ENCODE assay signal across 9 mouse cellular contexts in the genomic region with DNA sequence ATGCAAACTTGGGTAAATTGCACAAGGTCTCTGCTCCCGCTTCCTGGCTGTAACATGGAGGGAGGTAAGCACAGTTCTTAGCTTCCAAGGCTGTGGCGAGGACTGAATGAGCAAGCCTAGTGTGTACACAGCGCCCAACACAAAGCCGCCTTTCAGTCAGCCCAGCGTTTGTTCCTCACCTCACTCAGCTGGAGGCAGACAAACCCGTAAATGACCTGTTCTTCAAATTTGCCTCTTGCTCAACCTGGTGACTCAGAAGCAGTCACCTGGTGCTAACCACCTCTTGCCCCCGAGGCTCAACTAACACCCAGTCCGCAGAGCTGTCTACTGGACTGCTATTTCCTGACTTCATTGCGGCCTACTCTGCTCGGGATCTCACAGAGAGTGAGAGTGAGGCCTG. TPM values are rescaled to one million over a fixed set of nuclear protein-coding genes. Genes with fewer than 3 reads are reported as not detected.
DNase-seq lines count a peak whose midpoint lies in the region; ATAC-seq and TF ChIP-seq lines count a peak whose summit lies in the region.
"Had no signal": no experiment of that assay in that cellular context is flagged by ENCODE, and none has a peak within 500 bp of the region (broad histone marks: within the 10 kb centered on the region; RNA-seq: fewer than 3 reads in every experiment).

No protein-coding gene starts in this region.

- in situ Hi-C loops in Patski (cut with MboI; ENCODE audit: low pct_unique_long_range_greater_than_20kb) = no loop called here

- no peaks in the 10 kb centered on the region for H3K36me3 ChIP-seq in hindbrain, embryonic 12.5 days
- H3K36me3 ChIP-seq in lung, embryonic 15.5 days = no peaks in the 10 kb centered on the region

- peak; percentile 50 for DNase-seq in cerebellum, adult 9-11 months
- DNase-seq in cerebellum, postnatal 14 days = no peak
- DNase-seq in Patski (ENCODE audit: low read depth, low spot score) = no peak
- no peak for DNase-seq in layer of hippocampus, adult 9-10 months (ENCODE audit: low spot score)
- DNase-seq in spleen, postnatal 14 days (ENCODE audit: low spot score in 2 of 2) = no peak
- no peak for DNase-seq in cerebellum, postnatal 25 days
- DNase-seq: layer of hippocampus, adult 9-11 months had no signal

- H3K9ac ChIP-seq in hindbrain, embryonic 12.5 days = peak overlapping the region; percentile 23; the same call in 1 of the 2 replicates
- no peak overlapping the region for H3K9ac ChIP-seq in lung, embryonic 15.5 days

- H3K4me2 ChIP-seq in hindbrain, embryonic 12.5 days (replicated peaks) = no peak overlapping the region
- H3K4me2 ChIP-seq in lung, embryonic 15.5 days = no peak overlapping the region

- no peaks in the 10 kb centered on the region for H3K9me3 ChIP-seq in hindbrain, embryonic 12.5 days (replicated peaks)
- H3K9me3 ChIP-seq in lung, embryonic 15.5 days = no peaks in the 10 kb centered on the region

- POLR2A ChIA-PET in Patski (lab: Charles Lee) = interaction anchor here (0.6 to 1.6 kb wide), 6 partner anchors 10 to 182 kb away, joined by 3 to 5 read pairs (median 4); a partner anchor contains a TSS

- CTCF ChIA-PET in Patski (lab: Charles Lee) = interaction anchor here (0.9 to 2.8 kb wide), 14 partner anchors 8 to 212 kb away, joined by 3 to 21 read pairs (median 4); a partner anchor contains a TSS

- peak; percentile 44 for ATAC-seq in Patski
- no peak for ATAC-seq in hindbrain, embryonic 12.5 days (ENCODE audit: low FRiP score)
- no peak for ATAC-seq in lung, embryonic 15.5 days (ENCODE audit: borderline replicate concordance, extremely low read depth, low FRiP score, low TSS enrichment)

- 52% methylated on average over 10 of the region's 10 CpGs for WGBS in hindbrain, embryonic 12.5 days
- WGBS in lung, embryonic 15.5 days = 48% methylated on average over 10 of the region's 10 CpGs

- H3K27ac ChIP-seq in hindbrain, embryonic 12.5 days = peak overlapping the region; percentile 52
- H3K27ac ChIP-seq in lung, embryonic 15.5 days = peak overlapping the region; percentile 80

- no peak for TF ChIP-seq CTCF in Patski (IDR thresholded peaks at IDR 0.05)

- H3K4me1 ChIP-seq in hindbrain, embryonic 12.5 days = peaks cover 48% of the 10 kb centered on the region
- peaks cover 41% of the 10 kb centered on the region for H3K4me1 ChIP-seq in lung, embryonic 15.5 days

- H3K4me3 ChIP-seq in hindbrain, embryonic 12.5 days = no peak overlapping the region
- no peak overlapping the region for H3K4me3 ChIP-seq in lung, embryonic 15.5 days

- H3K27me3 ChIP-seq in Patski = no peaks in the 10 kb centered on the region
- H3K27me3 ChIP-seq in hindbrain, embryonic 12.5 days = no peaks in the 10 kb centered on the region; the same call in 1 of the 2 replicates
- H3K27me3 ChIP-seq in lung, embryonic 15.5 days = no peaks in the 10 kb centered on the region

RNA-seq across cellular contexts. Expression of a gene that starts 10.1 kb away (rescaled TPM):
- polyA plus RNA-seq in Patski (2021) = 0.69 TPM
- polyA plus RNA-seq in hindbrain, embryonic 12.5 days (2016; fragmentation: Nextera tagmentation; extraction: Ambion mirVana) = 13.7 and 16.1 TPM in 2 replicates
- polyA plus RNA-seq in lung, embryonic 15.5 days (2015; fragmentation: Nextera tagmentation; extraction: Ambion mirVana) = 5.7 and 6.2 TPM in 2 replicates

RNA-seq across cellular contexts. Expression of a gene that starts 21.2 kb away (rescaled TPM):
- 0.08 TPM for polyA plus RNA-seq in Patski (2021)
- polyA plus RNA-seq in hindbrain, embryonic 12.5 days (2016; fragmentation: Nextera tagmentation; extraction: Ambion mirVana) = 1.2 and 2.0 TPM in 2 replicates
- polyA plus RNA-seq in lung, embryonic 15.5 days (2015; fragmentation: Nextera tagmentation; extraction: Ambion mirVana) = 0.04 TPM in 1 of 2 replicates, not detected in the other

RNA-seq across cellular contexts. Expression of a gene that starts 33.1 kb away (rescaled TPM):
- 0.04 TPM for polyA plus RNA-seq in Patski (2021)
- 0.53 and 0.83 TPM in 2 replicates for polyA plus RNA-seq in hindbrain, embryonic 12.5 days (2016; fragmentation: Nextera tagmentation; extraction: Ambion mirVana)
- 0.15 and 0.21 TPM in 2 replicates for polyA plus RNA-seq in lung, embryonic 15.5 days (2015; fragmentation: Nextera tagmentation; extraction: Ambion mirVana)

RNA-seq across cellular contexts. Expression of a gene that starts 46.5 kb away (rescaled TPM):
- polyA plus RNA-seq in Patski (2021) = 148 TPM
- polyA plus RNA-seq in hindbrain, embryonic 12.5 days (2016; fragmentation: Nextera tagmentation; extraction: Ambion mirVana) = 147 and 159 TPM in 2 replicates
- polyA plus RNA-seq in lung, embryonic 15.5 days (2015; fragmentation: Nextera tagmentation; extraction: Ambion mirVana) = 46.2 and 49.4 TPM in 2 replicates

RNA-seq across cellular contexts. Expression of a gene that starts 49.7 kb away (rescaled TPM):
- polyA plus RNA-seq in Patski (2021) = 0.06 TPM
- polyA plus RNA-seq in hindbrain, embryonic 12.5 days (2016; fragmentation: Nextera tagmentation; extraction: Ambion mirVana) = not detected in 2 replicates
- not detected in 2 replicates for polyA plus RNA-seq in lung, embryonic 15.5 days (2015; fragmentation: Nextera tagmentation; extraction: Ambion mirVana)
